ENCODE assay signal across 26 mouse cellular contexts in genomic region chr1:72378151-72378550, GRCm38 (mm10).
"Had no signal": no experiment of that assay in that cellular context is flagged by ENCODE, and none has a peak within 500 bp of the region (broad histone marks: within the 10 kb centered on the region; RNA-seq: fewer than 3 reads in every experiment).

No protein-coding gene starts in this region.

- DNase-seq: gastrocnemius, adult 2 months; gastrocnemius, postnatal 10 days; gastrocnemius, postnatal 25 days; heart, adult 2 months; heart, postnatal 4 days; kidney, adult 18-20 months; kidney, adult 8-10 months; kidney, postnatal 10 days; kidney, postnatal 25 days; kidney, postnatal 4 days; liver had no signal

- H3K4me2 ChIP-seq: heart, embryonic 11.5 days; heart, embryonic 13.5 days; heart, embryonic 15.5 days; hindbrain, embryonic 12.5 days; hindbrain, embryonic 14.5 days; intestine, embryonic 15.5 days; limb, embryonic 12.5 days; liver, embryonic 11.5 days had no signal

- H3K27me3 ChIP-seq: heart, embryonic 13.5 days; heart, embryonic 15.5 days; hindbrain, embryonic 12.5 days; intestine, embryonic 15.5 days; limb, embryonic 12.5 days had no signal

- H3K36me3 ChIP-seq: heart, embryonic 15.5 days; intestine, embryonic 15.5 days had no signal

- H3K27ac ChIP-seq: gastrocnemius, adult 2 months; heart, adult 2 months; heart, embryonic 13.5 days; heart, embryonic 15.5 days; hindbrain, embryonic 10.5 days; hindbrain, embryonic 12.5 days; intestine, embryonic 15.5 days; layer of hippocampus, adult 2 months; left cerebral cortex, adult 2 months; limb, embryonic 10.5 days; limb, embryonic 12.5 days had no signal

- H3K9ac ChIP-seq: heart, embryonic 13.5 days; heart, embryonic 15.5 days; hindbrain, embryonic 12.5 days; hindbrain, embryonic 14.5 days; intestine, embryonic 15.5 days; limb, embryonic 12.5 days had no signal

- ATAC-seq: hindbrain, embryonic 16.5 days; inflammation-experienced regulatory T-cells, adult 6 months; intestine, embryonic 15.5 days; intestine, postnatal 0 days had no signal

- H3K4me1 ChIP-seq: heart, embryonic 13.5 days; heart, embryonic 15.5 days; hindbrain, embryonic 10.5 days; hindbrain, embryonic 12.5 days; intestine, embryonic 15.5 days; limb, embryonic 10.5 days had no signal

- H3K4me3 ChIP-seq: gastrocnemius, adult 2 months; heart, adult 2 months; heart, embryonic 13.5 days; heart, embryonic 15.5 days; hindbrain, embryonic 10.5 days; hindbrain, embryonic 12.5 days; intestine, embryonic 15.5 days; layer of hippocampus, adult 2 months; left cerebral cortex, adult 2 months; limb, embryonic 10.5 days; limb, embryonic 12.5 days had no signal

- H3K9me3 ChIP-seq: heart, embryonic 13.5 days; heart, embryonic 15.5 days; hindbrain, embryonic 10.5 days; hindbrain, embryonic 12.5 days; intestine, embryonic 15.5 days; limb, embryonic 10.5 days; limb, embryonic 12.5 days had no signal
